Mouse (Mus musculus): Measurements from ENCODE around the gene Timm8a2.

DNA sequence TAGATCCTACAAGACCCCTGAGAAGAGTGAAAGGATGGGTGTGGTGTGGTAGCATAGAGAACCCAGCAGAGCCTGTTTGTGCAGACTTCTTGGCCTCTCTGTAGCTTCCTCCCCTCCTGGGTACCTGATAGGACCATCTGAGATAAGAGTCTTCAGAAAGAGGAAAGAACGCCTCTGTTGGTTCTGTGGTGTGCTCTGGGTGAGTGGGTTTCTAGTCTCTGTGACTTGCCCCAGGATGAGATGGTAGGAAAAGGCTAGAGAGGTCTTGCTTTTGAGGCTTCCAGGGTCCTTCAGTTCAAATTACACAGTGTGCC lies 39.0 kb upstream of the Timm8a2 start:
- TF ChIP-seq POLR2A (IDR thresholded peaks at IDR 0.05; ENCODE audit: insufficient read depth, low read depth, low read length) (no peak), CTCF (IDR thresholded peaks at IDR 0.05) (no peak)

Data from heart, adult 2 months (tissue).